Mouse (Mus musculus): ENCODE data around the gene Gapdhs. TPM values are rescaled to one million over a fixed set of nuclear protein-coding genes. Genes with fewer than 3 reads are reported as not detected.

The Gapdhs gene
- polyA plus RNA-seq, 1 experiment from 2014 or later = 0.35 TPM

GRCm38 (mm10) chr7:30707441-30707840, 36.0 kb downstream of the Gapdhs start:
- H3K36me3 ChIP-seq = no peaks in the 10 kb centered on the region
- no peak overlapping the region for H3K4me2 ChIP-seq
- H3K27me3 ChIP-seq = peaks cover 12% of the 10 kb centered on the region; the same call in 1 of the 2 replicates
- no peak overlapping the region for H3K9ac ChIP-seq
- H3K9me3 ChIP-seq (replicated peaks) = no peaks in the 10 kb centered on the region
- WGBS = 92% methylated on average over 1 of the region's 1 CpGs
- no peak overlapping the region for H3K27ac ChIP-seq
- no peak for ATAC-seq (replicated peaks; ENCODE audit: low FRiP score)
- H3K4me1 ChIP-seq = no peaks in the 10 kb centered on the region
- no peak overlapping the region for H3K4me3 ChIP-seq (replicated peaks)

GRCm38 (mm10) chr7:30706214-30706882, 37.1 kb downstream of the Gapdhs start:
- H3K4me1 ChIP-seq = no peaks in the 10 kb centered on the region
- H3K36me3 ChIP-seq = no peaks in the 10 kb centered on the region
- no peak overlapping the region for H3K4me2 ChIP-seq
- no peak overlapping the region for H3K4me3 ChIP-seq (replicated peaks)
- no peak overlapping the region for H3K27ac ChIP-seq
- peaks cover 5% of the 10 kb centered on the region; the same call in 1 of the 2 replicates for H3K27me3 ChIP-seq
- no peak for ATAC-seq (replicated peaks; ENCODE audit: low FRiP score)
- 71% methylated on average over 8 of the region's 8 CpGs for WGBS
- no peak overlapping the region for H3K9ac ChIP-seq
- no peaks in the 10 kb centered on the region for H3K9me3 ChIP-seq (replicated peaks)

GRCm38 (mm10) chr7:30698589-30698988, 44.9 kb downstream of the Gapdhs start, which contains the start of gene 2200002J24Rik:
2200002J24Rik (plus strand) TSS chr7:30698926.
- H3K27me3 ChIP-seq = no peaks in the 10 kb centered on the region
- no peak within 1 kb of the TSS for H3K27ac ChIP-seq
- WGBS = 38% methylated on average over 9 of the region's 9 CpGs
- no peak within 1 kb of the TSS for H3K4me2 ChIP-seq
- H3K9me3 ChIP-seq (replicated peaks) = no peaks in the 10 kb centered on the region
- H3K4me3 ChIP-seq (replicated peaks) = no peak within 1 kb of the TSS
- ATAC-seq (replicated peaks; ENCODE audit: low FRiP score) = no peak
- H3K36me3 ChIP-seq = no peaks in the 10 kb centered on the region
- no peak within 1 kb of the TSS for H3K9ac ChIP-seq
- H3K4me1 ChIP-seq = no peaks in the 10 kb centered on the region

DNA sequence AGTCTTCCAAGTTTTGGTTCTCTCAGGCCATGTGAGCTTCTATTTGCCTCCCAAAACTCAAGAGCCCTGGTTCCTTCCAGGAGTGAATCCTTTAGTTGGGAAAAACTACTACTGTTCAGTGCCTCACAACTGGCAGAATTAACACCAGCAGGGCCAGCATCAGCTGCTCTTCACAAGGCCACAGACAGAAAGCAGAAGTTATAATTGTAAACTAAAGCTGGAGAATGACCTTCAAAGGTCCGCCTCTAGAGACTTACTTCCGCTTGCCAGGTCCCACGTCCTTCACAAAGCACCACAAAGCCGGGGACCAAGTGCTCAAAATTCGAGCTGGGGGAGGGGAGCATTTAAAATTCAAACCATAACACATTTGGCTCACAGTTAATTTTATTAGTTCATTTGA, 45.4 kb downstream of the Gapdhs start:
- H3K4me3 ChIP-seq (replicated peaks) = no peak overlapping the region
- no peak overlapping the region for H3K27ac ChIP-seq
- WGBS = 64% methylated on average over 5 of the region's 5 CpGs
- no peaks in the 10 kb centered on the region for H3K27me3 ChIP-seq
- H3K9ac ChIP-seq = no peak overlapping the region
- H3K4me2 ChIP-seq = no peak overlapping the region
- ATAC-seq (replicated peaks; ENCODE audit: low FRiP score) = no peak
- no peaks in the 10 kb centered on the region for H3K9me3 ChIP-seq (replicated peaks)
- no peaks in the 10 kb centered on the region for H3K36me3 ChIP-seq
- H3K4me1 ChIP-seq = no peaks in the 10 kb centered on the region

GRCm38 (mm10) chr7:30688325-30688724, 55.2 kb downstream of the Gapdhs start:
- H3K4me3 ChIP-seq (replicated peaks) = no peak overlapping the region
- H3K9me3 ChIP-seq (replicated peaks) = no peaks in the 10 kb centered on the region
- no peak for ATAC-seq (replicated peaks; ENCODE audit: low FRiP score)
- H3K27me3 ChIP-seq = peaks cover 23% of the 10 kb centered on the region
- H3K9ac ChIP-seq = no peak overlapping the region
- H3K36me3 ChIP-seq = no peaks in the 10 kb centered on the region
- peaks cover 5% of the 10 kb centered on the region; the same call in 1 of the 2 replicates for H3K4me1 ChIP-seq
- H3K27ac ChIP-seq = 0 out of 2 replicates have a peak overlapping the region, but pooled peaks have one; percentile 23
- H3K4me2 ChIP-seq = no peak overlapping the region
- 69% methylated on average over 6 of the region's 6 CpGs for WGBS

DNA sequence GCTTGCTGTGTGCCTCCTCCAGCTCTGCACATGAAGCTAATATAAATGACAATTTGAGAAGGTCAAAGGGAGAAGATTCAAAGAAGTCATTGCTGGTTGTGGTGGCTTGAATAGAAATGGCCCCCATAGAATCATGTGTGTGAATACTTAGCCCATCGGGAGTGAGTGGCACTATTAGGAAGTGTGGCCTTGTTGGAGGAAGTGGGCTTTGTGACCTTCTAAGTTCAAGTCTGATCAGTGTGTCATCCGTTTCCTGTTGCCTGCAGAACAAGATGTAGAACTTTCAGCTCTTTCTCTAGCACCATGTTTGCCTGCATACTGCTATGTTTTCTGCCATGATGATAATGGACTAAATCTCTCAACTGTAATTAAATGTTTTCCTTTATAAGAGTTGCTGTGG, 60.1 kb downstream of the Gapdhs start:
- no peak for ATAC-seq (replicated peaks; ENCODE audit: low FRiP score)
- Histone ChIP-seq H3K4me2 (no peak overlapping the region), H3K4me3 (replicated peaks) (no peak overlapping the region), H3K4me1 (peaks cover 5% of the 10 kb centered on the region; the same call in 1 of the 2 replicates), H3K27me3 (peaks cover 27% of the 10 kb centered on the region), H3K9ac (no peak overlapping the region), H3K36me3 (no peaks in the 10 kb centered on the region), H3K27ac (no peak overlapping the region), H3K9me3 (replicated peaks) (no peaks in the 10 kb centered on the region)
- 68% methylated on average over 2 of the region's 2 CpGs for WGBS

- Histone ChIP-seq H3K4me3 (replicated peaks) (no peak overlapping the region), H3K9ac (no peak overlapping the region), H3K9me3 (replicated peaks) (no peaks in the 10 kb centered on the region), H3K36me3 (no peaks in the 10 kb centered on the region), H3K27me3 (peaks cover 12% of the 10 kb centered on the region), H3K4me1 (no peaks in the 10 kb centered on the region), H3K4me2 (no peak overlapping the region), H3K27ac (no peak overlapping the region)
- ATAC-seq (replicated peaks; ENCODE audit: low FRiP score) = no peak
- 54% methylated on average over 5 of the region's 5 CpGs for WGBS
Observed at GRCm38 (mm10) chr7:30681897-30682296, 61.6 kb downstream of the Gapdhs start.

Other genes starting within 250 kb of the Gapdhs start
- 11.7 and 16.0 TPM in 2 replicates for gene Arhgap33, start 208.6 kb downstream of the Gapdhs start, polyA plus RNA-seq (2015; fragmentation: Nextera tagmentation; extraction: Ambion mirVana)
- gene Hspb6, start 191.5 kb downstream of the Gapdhs start, polyA plus RNA-seq (2015; fragmentation: Nextera tagmentation; extraction: Ambion mirVana) = 12.8 and 20.1 TPM in 2 replicates
- gene Proser3, start 191.4 kb downstream of the Gapdhs start, polyA plus RNA-seq (2015; fragmentation: Nextera tagmentation; extraction: Ambion mirVana) = 14.1 and 18.6 TPM in 2 replicates
- gene Lin37, start 183.8 kb downstream of the Gapdhs start, polyA plus RNA-seq (2015; fragmentation: Nextera tagmentation; extraction: Ambion mirVana) = 37.6 and 40.5 TPM in 2 replicates
- 94.8 and 102 TPM in 2 replicates for gene U2af1l4, start 180.4 kb downstream of the Gapdhs start, polyA plus RNA-seq (2015; fragmentation: Nextera tagmentation; extraction: Ambion mirVana)
- 15.0 and 17.0 TPM in 2 replicates for gene Gm49396, start 180.3 kb downstream of the Gapdhs start, polyA plus RNA-seq (2015; fragmentation: Nextera tagmentation; extraction: Ambion mirVana)
- gene Psenen, start 180.1 kb downstream of the Gapdhs start, polyA plus RNA-seq (2015; fragmentation: Nextera tagmentation; extraction: Ambion mirVana) = 152 TPM in 2 replicates
- 3.8 and 6.0 TPM in 2 replicates for gene Igflr1, start 178.3 kb downstream of the Gapdhs start, polyA plus RNA-seq (2015; fragmentation: Nextera tagmentation; extraction: Ambion mirVana)
- gene Kmt2b, start 155.0 kb downstream of the Gapdhs start, polyA plus RNA-seq (2015; fragmentation: Nextera tagmentation; extraction: Ambion mirVana) = 6.7 and 10.9 TPM in 2 replicates
- gene Zbtb32, start 144.8 kb downstream of the Gapdhs start, polyA plus RNA-seq (2015; fragmentation: Nextera tagmentation; extraction: Ambion mirVana) = 0.36 and 0.63 TPM in 2 replicates
- gene Upk1a, start 130.8 kb downstream of the Gapdhs start, polyA plus RNA-seq (2015; fragmentation: Nextera tagmentation; extraction: Ambion mirVana) = 3.6 and 5.3 TPM in 2 replicates
- gene Cox6b1, start 117.5 kb downstream of the Gapdhs start, polyA plus RNA-seq (2015; fragmentation: Nextera tagmentation; extraction: Ambion mirVana) = 1,049 and 1,131 TPM in 2 replicates
- gene Etv2, start 107.8 kb downstream of the Gapdhs start, polyA plus RNA-seq (2015; fragmentation: Nextera tagmentation; extraction: Ambion mirVana) = not detected in 2 replicates
- 118 and 119 TPM in 2 replicates for gene Rbm42, start 93.4 kb downstream of the Gapdhs start, polyA plus RNA-seq (2015; fragmentation: Nextera tagmentation; extraction: Ambion mirVana)
- gene Haus5, start 78.7 kb downstream of the Gapdhs start, polyA plus RNA-seq (2015; fragmentation: Nextera tagmentation; extraction: Ambion mirVana) = 58.0 and 61.1 TPM in 2 replicates
- not detected in 2 replicates for gene Pmis2, start 72.1 kb downstream of the Gapdhs start, polyA plus RNA-seq (2015; fragmentation: Nextera tagmentation; extraction: Ambion mirVana)
- gene 2200002J24Rik, start 44.8 kb downstream of the Gapdhs start, polyA plus RNA-seq (2015; fragmentation: Nextera tagmentation; extraction: Ambion mirVana) = 0.58 TPM in 1 of 2 replicates, not detected in the other
- gene Atp4a, start 31.5 kb downstream of the Gapdhs start, polyA plus RNA-seq (2015; fragmentation: Nextera tagmentation; extraction: Ambion mirVana) = 1.3 and 1.5 TPM in 2 replicates
- gene Tmem147, start 14.1 kb downstream of the Gapdhs start, polyA plus RNA-seq (2015; fragmentation: Nextera tagmentation; extraction: Ambion mirVana) = 180 and 192 TPM in 2 replicates
- 2.2 and 2.6 TPM in 2 replicates for gene Sbsn, start 7.8 kb upstream of the Gapdhs start, polyA plus RNA-seq (2015; fragmentation: Nextera tagmentation; extraction: Ambion mirVana)
- 1.3 and 7.7 TPM in 2 replicates for gene Dmkn, start 20.1 kb upstream of the Gapdhs start, polyA plus RNA-seq (2015; fragmentation: Nextera tagmentation; extraction: Ambion mirVana)
- 5.8 and 26.9 TPM in 2 replicates for gene Krtdap, start 44.2 kb upstream of the Gapdhs start, polyA plus RNA-seq (2015; fragmentation: Nextera tagmentation; extraction: Ambion mirVana)
- 0.19 and 0.49 TPM in 2 replicates for gene Ffar2, start 80.1 kb upstream of the Gapdhs start, polyA plus RNA-seq (2015; fragmentation: Nextera tagmentation; extraction: Ambion mirVana)
- 0.22 and 0.88 TPM in 2 replicates for gene Ffar3, start 112.5 kb upstream of the Gapdhs start, polyA plus RNA-seq (2015; fragmentation: Nextera tagmentation; extraction: Ambion mirVana)
- gene Ffar1, start 117.9 kb upstream of the Gapdhs start, polyA plus RNA-seq (2015; fragmentation: Nextera tagmentation; extraction: Ambion mirVana) = not detected in 2 replicates
- gene Cd22, start 136.7 kb upstream of the Gapdhs start, polyA plus RNA-seq (2015; fragmentation: Nextera tagmentation; extraction: Ambion mirVana) = 0.12 and 0.19 TPM in 2 replicates
- gene Mag, start 171.2 kb upstream of the Gapdhs start, polyA plus RNA-seq (2015; fragmentation: Nextera tagmentation; extraction: Ambion mirVana) = 0.39 and 0.61 TPM in 2 replicates
- gene Hamp2, start 181.0 kb upstream of the Gapdhs start, polyA plus RNA-seq (2015; fragmentation: Nextera tagmentation; extraction: Ambion mirVana) = not detected in 2 replicates
- gene Hamp, start 200.4 kb upstream of the Gapdhs start, polyA plus RNA-seq (2015; fragmentation: Nextera tagmentation; extraction: Ambion mirVana) = not detected in 2 replicates
- gene Usf2, start 213.1 kb upstream of the Gapdhs start, polyA plus RNA-seq (2015; fragmentation: Nextera tagmentation; extraction: Ambion mirVana) = 25.0 and 25.3 TPM in 2 replicates
- 62.7 and 62.8 TPM in 2 replicates for gene Lsr, start 229.8 kb upstream of the Gapdhs start, polyA plus RNA-seq (2015; fragmentation: Nextera tagmentation; extraction: Ambion mirVana)
- gene Fam187b, start 230.1 kb upstream of the Gapdhs start, polyA plus RNA-seq (2015; fragmentation: Nextera tagmentation; extraction: Ambion mirVana) = 5.8 and 6.8 TPM in 2 replicates